Mouse (Mus musculus) liver (tissue): Measurements from ENCODE around the gene Il15.

Experiments used
- DNase-seq: peaks from one replicate; pipeline ENCODE4 v3.0.0-alpha.2; 2020; ENCODE audit warnings: mixed read lengths

Il15 gene

DNA sequence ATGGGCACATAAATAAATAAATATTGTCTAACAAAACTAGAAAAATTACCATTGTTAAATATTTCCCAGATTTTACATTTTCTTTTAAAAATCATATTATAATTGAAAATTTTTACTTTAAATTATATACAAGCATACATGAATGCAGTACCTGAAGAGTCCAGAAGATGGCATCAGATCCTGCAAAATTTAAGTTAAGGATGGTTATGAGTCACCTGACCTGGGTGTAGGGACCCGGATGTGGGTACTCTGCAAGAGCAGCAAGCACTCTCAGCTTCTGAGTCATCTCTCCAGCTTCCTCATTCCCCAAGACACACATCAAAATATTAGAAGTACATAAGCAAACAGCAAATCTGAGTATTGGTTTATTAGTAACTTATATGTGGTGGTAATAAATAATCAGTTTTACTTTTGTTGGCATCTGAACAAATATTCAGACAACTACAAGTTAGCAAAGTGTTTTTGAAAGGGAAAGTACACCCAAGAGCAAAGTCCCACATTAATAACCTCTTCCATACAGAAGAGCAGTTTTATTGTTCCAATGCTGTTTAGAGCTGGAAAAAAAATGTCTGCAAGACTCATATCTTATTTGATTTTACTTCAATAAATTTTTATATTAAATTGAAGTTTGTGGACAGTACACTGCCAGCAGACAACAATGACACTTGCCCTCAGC is 51.6 kb downstream of the Il15 start:
- DNase-seq, result no peak

DNA sequence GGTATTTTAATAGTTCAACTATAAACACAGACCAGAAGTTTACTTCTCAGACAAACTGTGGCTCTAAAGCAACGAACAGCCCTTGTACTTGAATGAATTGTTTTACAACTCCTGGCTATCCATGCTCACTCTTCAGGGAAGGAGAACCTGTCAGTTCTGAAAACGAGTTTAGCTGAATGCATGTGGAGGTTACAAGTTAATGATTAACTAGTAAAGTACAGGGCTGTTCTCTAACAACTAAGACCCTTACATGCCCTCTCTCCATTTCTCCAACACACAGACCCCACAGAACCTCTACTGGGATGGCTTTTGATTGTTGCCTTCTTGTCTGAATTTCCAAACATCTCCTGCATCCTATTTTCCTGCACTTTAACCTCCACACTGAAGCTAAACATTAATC is 53.7 kb downstream of the Il15 start:
- no peak for DNase-seq

DNA sequence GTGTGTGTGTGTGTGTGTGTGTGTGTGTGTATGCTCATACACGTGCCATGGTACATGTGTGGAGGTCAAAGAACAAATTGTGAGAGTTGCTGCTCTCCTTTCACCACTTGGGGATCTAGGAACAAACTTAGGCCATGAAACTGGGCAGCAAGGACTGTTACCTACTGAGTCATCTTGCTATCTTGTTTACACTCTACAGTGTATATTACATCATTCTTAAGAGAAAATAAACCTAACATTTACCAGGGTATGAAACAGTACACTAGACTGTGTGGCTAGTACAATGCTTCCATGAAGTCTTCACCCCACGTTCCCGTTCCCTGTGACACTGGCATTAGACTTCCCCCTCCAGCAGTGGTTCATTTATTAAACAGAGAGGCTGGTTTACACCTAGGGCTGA is 56.5 kb downstream of the Il15 start:
- DNase-seq, result no peak

DNA sequence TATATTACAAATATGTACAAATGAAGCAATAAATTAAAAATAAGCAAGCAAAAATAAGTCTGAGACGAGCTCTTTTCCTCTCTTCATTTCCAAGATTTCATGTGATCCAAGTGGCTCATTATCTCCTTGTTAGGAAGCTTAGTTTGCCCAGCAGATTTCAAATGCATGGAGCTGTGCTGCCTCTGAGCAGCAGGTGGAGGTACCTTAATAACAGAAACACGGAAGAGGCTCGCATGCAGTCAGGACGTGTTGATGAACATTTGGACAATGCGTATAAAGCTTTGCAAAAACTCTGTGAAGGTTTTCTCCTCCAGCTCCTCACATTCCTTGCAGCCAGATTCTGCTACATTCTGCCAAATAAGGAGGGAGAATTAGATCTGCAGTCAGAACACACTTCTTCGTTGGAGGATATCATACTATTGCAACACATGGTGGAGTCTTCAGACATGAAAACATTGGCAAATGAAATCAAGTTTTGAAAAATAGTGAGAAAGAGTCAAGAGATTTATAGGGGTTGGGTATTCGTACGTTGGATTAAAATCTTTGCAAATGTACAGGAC is 71.3 kb downstream of the Il15 start:
- no peak for DNase-seq

DNA sequence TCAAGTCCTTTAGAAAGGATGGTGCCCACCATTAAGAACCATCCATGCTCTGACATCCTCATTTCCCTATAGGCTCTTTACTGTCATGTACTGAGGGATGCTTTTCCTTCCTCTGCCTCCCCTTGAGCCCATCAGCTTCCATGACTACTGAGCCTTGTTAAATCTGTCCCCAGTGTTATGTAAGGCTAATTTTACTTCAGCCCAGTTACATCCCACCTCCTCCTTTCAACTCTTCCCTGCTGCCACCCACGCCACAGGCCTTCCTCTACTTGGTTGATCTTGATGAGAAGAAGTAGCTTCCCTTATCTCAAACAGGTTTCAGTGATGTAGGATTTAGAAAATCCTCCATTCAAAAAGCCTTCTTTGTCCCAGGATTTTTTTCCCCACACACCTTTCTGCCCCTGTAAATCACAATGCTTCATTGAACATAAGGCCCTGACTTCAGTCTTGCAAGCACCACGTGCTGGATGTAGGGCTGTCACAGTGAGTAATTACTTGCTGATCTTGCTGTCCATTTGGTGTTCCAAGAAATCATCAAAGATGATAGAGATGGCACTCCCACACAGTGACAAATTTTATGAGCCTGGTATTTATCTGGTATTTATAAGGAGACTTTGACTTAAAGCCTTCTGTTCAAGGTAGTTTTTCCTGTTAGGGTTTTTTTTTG is 74.9 kb downstream of the Il15 start:
- DNase-seq, result no peak

DNA sequence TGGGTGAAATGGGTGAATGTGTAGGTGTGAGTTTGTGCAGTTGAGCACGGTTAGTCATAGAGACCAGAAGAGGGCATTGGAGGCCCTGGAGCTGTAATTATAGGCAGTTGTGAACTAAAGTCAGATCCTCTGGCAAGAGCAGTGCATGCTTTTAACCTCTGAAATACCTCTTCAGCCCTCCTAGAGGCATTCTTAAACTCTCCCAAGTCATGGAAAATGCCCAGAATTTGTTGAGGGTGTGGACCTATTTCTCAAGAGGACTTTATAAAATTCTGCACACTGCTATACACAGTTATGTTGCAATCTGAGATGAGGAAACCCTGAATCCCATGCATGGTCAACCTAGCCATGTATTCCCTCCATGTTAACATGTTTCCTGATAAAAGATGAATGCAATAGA is 77.0 kb downstream of the Il15 start:
- DNase-seq, result no peak

DNA sequence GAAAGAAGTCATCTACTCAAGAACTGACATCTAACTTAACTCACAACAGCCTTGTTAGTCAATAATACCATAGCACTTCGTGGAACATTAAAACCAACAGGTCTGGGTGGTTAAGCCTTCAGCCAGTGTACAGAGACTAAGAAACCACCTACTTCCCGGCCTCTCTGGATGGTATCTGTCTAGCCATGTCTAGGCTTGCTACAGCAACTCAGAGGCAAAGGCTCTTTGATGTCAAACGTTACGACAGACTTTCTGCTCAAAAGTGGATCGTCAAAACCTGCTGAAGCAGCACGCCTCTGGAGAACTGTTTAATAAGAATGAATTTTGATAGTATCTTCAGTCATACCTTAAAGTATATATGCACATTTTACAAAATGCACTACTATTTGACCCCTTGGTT is 77.4 kb downstream of the Il15 start:
- DNase-seq, result no peak

DNA sequence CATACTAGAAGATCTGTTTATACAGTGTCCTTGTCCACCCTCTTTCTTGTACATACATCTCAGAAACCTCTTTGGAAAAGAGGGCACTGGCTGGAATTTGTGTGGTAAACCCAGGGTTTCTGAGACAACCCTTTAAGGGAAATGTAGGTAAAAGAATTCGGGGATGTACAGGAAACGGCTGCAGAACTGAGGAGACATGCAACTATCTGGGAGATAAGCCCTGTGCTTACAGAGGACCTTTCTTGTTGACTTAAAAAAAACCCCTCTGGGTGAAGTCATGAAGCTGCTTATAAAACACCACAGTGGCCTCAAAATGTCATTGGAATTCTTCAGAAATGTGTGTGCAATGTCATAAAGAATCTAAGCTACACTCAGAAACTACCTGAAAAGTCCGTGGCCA is 85.6 kb downstream of the Il15 start:
- no peak for DNase-seq

DNA sequence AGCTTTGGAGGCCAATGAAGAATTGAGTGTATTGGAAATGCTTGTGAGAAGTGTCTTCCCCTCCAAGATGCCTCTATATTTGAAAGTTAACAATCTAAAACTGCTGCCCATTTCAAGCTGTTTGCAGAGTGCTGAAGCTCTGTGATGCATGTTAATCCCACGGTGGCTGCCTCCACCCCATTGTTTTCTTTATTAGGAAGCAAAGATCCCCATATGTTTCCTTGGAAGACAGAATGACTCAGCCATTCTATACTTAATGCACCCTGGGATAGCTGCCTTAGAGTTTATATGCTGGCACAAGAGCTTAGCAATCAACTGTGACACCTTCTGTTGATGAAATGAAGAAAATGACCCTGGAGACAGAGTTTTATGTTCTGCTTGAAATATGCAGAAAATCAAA is 96.6 kb downstream of the Il15 start:
- DNase-seq, result no peak

DNA sequence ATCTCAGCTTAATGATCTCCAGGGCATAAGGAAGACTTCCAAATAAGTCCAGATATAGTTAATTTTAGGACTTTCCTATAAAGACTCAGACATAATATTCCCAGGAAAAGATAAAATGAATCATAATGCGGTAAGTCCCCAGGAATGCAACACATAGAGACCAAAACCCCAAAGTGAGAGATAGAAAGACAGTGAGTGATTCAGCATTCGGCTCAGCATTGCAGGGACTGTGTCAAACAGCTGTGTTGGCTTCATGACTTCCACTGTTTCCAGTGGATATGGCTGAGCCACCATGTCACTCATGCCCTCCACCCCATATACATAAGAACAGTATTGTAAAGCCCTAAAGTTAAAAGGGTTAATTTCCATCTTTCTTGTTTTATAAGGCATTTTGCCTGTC is 106.8 kb downstream of the Il15 start:
- DNase-seq, result no peak

DNA sequence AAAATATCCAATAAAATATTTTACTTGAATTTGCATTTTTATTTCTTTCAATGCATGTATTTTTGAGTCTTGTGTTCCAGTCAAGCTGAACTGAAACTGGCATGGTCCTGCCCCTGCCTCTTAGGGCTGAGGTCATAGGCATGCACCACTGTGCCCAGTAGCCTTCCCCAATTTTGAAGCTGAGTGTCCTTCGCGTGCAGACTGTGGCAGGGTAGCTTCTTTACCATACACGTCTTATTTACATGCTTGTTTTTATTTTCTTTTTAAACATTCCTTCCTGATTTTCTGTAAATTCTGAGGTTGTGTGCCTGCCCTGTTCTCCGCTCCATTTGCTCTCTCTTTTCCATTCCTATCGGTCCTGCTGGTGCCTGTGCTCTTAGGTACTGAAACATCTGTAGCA is 111.4 kb downstream of the Il15 start:
- DNase-seq, result no peak

DNA sequence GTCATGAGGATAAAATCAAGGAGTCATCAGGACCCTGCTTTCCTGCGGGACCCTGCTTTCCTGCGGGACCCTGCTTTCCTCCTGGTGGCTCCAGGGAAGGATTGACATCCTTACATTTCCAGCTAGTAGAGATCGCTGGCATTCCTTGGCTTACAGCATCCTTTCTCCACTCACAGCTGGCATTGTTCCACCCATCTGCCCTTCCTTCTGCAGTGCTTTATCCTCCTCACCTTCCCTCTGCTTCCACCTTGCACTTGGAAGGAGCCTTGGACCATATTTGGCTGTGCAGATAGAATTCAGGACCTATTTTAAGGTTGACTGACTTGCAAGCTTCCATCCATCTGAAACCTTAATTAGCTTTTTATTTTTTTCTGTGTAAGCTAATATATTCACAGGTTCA is 117.2 kb downstream of the Il15 start:
- DNase-seq, result no peak

DNA sequence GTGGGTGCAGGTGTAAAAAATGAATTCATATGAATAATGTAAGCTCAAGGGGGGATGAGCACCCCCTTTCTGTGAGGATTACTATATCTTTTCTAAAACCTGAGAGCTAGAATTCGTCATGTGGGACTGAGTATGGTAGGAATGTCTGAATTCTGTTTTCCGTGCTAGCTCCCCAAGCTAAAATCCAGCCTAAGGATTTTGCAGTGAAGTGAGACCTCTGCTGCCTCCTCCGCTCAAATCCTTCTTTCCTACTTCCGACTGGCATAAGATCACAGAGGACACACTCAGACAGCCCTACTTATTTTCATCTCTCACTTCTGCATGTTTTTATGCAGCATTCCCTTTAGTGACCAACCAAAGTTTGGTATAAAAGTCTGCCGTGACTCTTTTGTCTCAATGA is 121.0 kb downstream of the Il15 start:
- no peak for DNase-seq
